Mouse (Mus musculus) kidney, postnatal 0 days (tissue): ENCODE measurements around the gene Trim66. TPM values are rescaled to one million over a fixed set of nuclear protein-coding genes. Genes with fewer than 3 reads are reported as not detected.

Experiments
- ATAC-seq: fragments of 200-750 bp; cut with Nextera tagmentation; replicated peaks from 2 replicates; pipeline ENCODE4 v1.8.0; 2017; ENCODE audit warnings: low read depth, moderate number of reproducible peaks, moderate TSS enrichment, moderate library complexity; ENCODE audit not compliant: low FRiP score
- DNase-seq: peaks from one replicate; pipeline ENCODE4 v3.0.0-alpha.2; 2016; ENCODE audit warnings: low spot score
- H3K27ac ChIP-seq: fragments of 300-500 bp; sonication (generic); 2 replicates; pipeline ENCODE4 v1.5.1; 2014; ENCODE audit warnings: mild to moderate bottlenecking
- H3K27me3 ChIP-seq: fragments of 300-500 bp; sonication (generic); 2 replicates; pipeline ENCODE4 v1.6.1; 2014; ENCODE audit warnings: low read length, mixed read lengths; ENCODE audit not compliant: insufficient read depth
- H3K36me3 ChIP-seq: fragments of 300-500 bp; sonication (generic); 2 replicates; pipeline ENCODE4 v1.6.1; 2014; ENCODE audit warnings: low read length, mixed read lengths; ENCODE audit not compliant: insufficient read depth
- H3K4me1 ChIP-seq: fragments of 300-500 bp; sonication (generic); replicated peaks from 2 replicates; pipeline ENCODE4 v1.6.1; 2014; ENCODE audit warnings: antibody characterized with exemption, low read length, mixed read lengths; ENCODE audit not compliant: insufficient read depth
- H3K4me2 ChIP-seq: fragments of 300-500 bp; sonication (generic); 2 replicates; pipeline ENCODE4 v1.6.1; 2014; ENCODE audit warnings: mild to moderate bottlenecking, low read length, moderate library complexity, mixed read lengths
- H3K4me3 ChIP-seq: fragments of 300-500 bp; sonication (generic); replicated peaks from 2 replicates; pipeline ENCODE4 v1.5.1; 2014; ENCODE audit warnings: low read depth, low read length
- H3K9ac ChIP-seq: fragments of 300-500 bp; sonication (generic); 2 replicates; pipeline ENCODE4 v1.6.1; 2014; ENCODE audit warnings: low read depth, low read length
- H3K9me3 ChIP-seq: fragments of 300-500 bp; sonication (generic); replicated peaks from 2 replicates; pipeline ENCODE4 v1.6.1; 2016; ENCODE audit warnings: low read length, inconsistent platforms, mixed read lengths
- CTCF ChIP-seq: IDR thresholded peaks from 2 replicates; pipeline ENCODE4 v1.5.1; 2016; ENCODE audit warnings: antibody characterized with exemption, low read depth, mild to moderate bottlenecking, moderate library complexity
- WGBS: fragments of 180-500 bp; shearing (Covaris S2); extraction: QIAGEN DNeasy Blood & Tissue Kit; methylation state at CpG from one replicate; pipeline ENCODE4 v1.1.7; 2014; 5-methylcytosine and 5-hydroxymethylcytosine counted together
- polyA plus RNA-seq: library from polyadenylated mRNA; unstranded; fragments of >200 nt; fragmentation: Nextera tagmentation; extraction: Ambion mirVana; gene quantifications from 2 replicates; pipeline ENCODE4 v1.2.1, GENCODE M21; 2015

The Trim66 gene
- polyA plus RNA-seq, 1 experiment from 2014 or later = 0.05 TPM

GRCm38 (mm10) chr7:109524763-109525162, 16.8 kb upstream of the Trim66 start:
- no peaks in the 10 kb centered on the region for H3K9me3 ChIP-seq
- DNase-seq = no peak
- H3K27me3 ChIP-seq = no peaks in the 10 kb centered on the region
- H3K4me2 ChIP-seq = no peak overlapping the region
- H3K9ac ChIP-seq = no peak overlapping the region
- TF ChIP-seq CTCF = no peak
- H3K36me3 ChIP-seq = peaks cover 48% of the 10 kb centered on the region
- ATAC-seq = no peak
- no peak overlapping the region for H3K4me3 ChIP-seq
- H3K27ac ChIP-seq = peak overlapping the region; percentile 34; the same call in 1 of the 2 replicates
- WGBS = 72% methylated on average over 3 of the region's 3 CpGs
- H3K4me1 ChIP-seq = no peaks in the 10 kb centered on the region; the same call in 1 of the 2 replicates

GRCm38 (mm10) chr7:109524442-109524744, 16.5 kb upstream of the Trim66 start:
- Histone ChIP-seq H3K9ac (no peak overlapping the region), H3K4me3 (no peak overlapping the region), H3K27ac (peak overlapping the region; percentile 25; the same call in 1 of the 2 replicates), H3K27me3 (no peaks in the 10 kb centered on the region), H3K9me3 (no peaks in the 10 kb centered on the region), H3K36me3 (peaks cover 48% of the 10 kb centered on the region), H3K4me2 (no peak overlapping the region), H3K4me1 (no peaks in the 10 kb centered on the region; the same call in 1 of the 2 replicates)
- ATAC-seq (no peak), DNase-seq (no peak)
- TF ChIP-seq CTCF = no peak

- no peak for TF ChIP-seq CTCF
- 70% methylated on average over 6 of the region's 6 CpGs for WGBS
- Histone ChIP-seq H3K9ac (no peak overlapping the region), H3K4me1 (no peaks in the 10 kb centered on the region; the same call in 1 of the 2 replicates), H3K9me3 (no peaks in the 10 kb centered on the region), H3K4me2 (no peak overlapping the region), H3K27ac (no peak overlapping the region), H3K4me3 (no peak overlapping the region), H3K27me3 (no peaks in the 10 kb centered on the region), H3K36me3 (peaks cover 48% of the 10 kb centered on the region)
- no peak for ATAC-seq
- DNase-seq = no peak
Measured at GRCm38 (mm10) chr7:109523741-109524441, 16.0 kb upstream of the Trim66 start.

- TF ChIP-seq CTCF = no peak
- no peak overlapping the region for H3K27ac ChIP-seq
- no peaks in the 10 kb centered on the region for H3K27me3 ChIP-seq
- ATAC-seq (no peak), DNase-seq (no peak)
- no peaks in the 10 kb centered on the region for H3K9me3 ChIP-seq
- WGBS = 68% methylated on average over 2 of the region's 2 CpGs
- H3K9ac ChIP-seq = no peak overlapping the region
- H3K36me3 ChIP-seq = peaks cover 48% of the 10 kb centered on the region
- H3K4me3 ChIP-seq = no peak overlapping the region
- H3K4me1 ChIP-seq = no peaks in the 10 kb centered on the region; the same call in 1 of the 2 replicates
- H3K4me2 ChIP-seq = no peak overlapping the region
Measured at GRCm38 (mm10) chr7:109523304-109523703, 15.4 kb upstream of the Trim66 start.

GRCm38 (mm10) chr7:109522084-109522483, 14.2 kb upstream of the Trim66 start:
- WGBS = 74% methylated on average over 5 of the region's 5 CpGs

GRCm38 (mm10) chr7:109519936-109520335, 12.0 kb upstream of the Trim66 start:
- peak overlapping the region; percentile 80 for H3K4me3 ChIP-seq
- no peaks in the 10 kb centered on the region for H3K9me3 ChIP-seq
- ATAC-seq = no peak
- no peaks in the 10 kb centered on the region for H3K27me3 ChIP-seq
- peak overlapping the region; percentile 91 for H3K9ac ChIP-seq
- peak overlapping the region; percentile 88 for H3K4me2 ChIP-seq
- DNase-seq = no peak
- no peak for TF ChIP-seq CTCF
- 2% methylated on average over 10 of the region's 10 CpGs for WGBS
- H3K4me1 ChIP-seq = peaks cover 8% of the 10 kb centered on the region
- peaks cover 38% of the 10 kb centered on the region for H3K36me3 ChIP-seq
- H3K27ac ChIP-seq = no peak overlapping the region

More at GRCm38 (mm10) chr7:109522084-109522483, 14.2 kb upstream of the Trim66 start:
- ATAC-seq = no peak
- H3K9ac ChIP-seq = no peak overlapping the region
- no peak for DNase-seq
- no peak overlapping the region for H3K4me2 ChIP-seq
- no peaks in the 10 kb centered on the region for H3K27me3 ChIP-seq
- H3K4me1 ChIP-seq = peaks cover 8% of the 10 kb centered on the region
- peaks cover 48% of the 10 kb centered on the region for H3K36me3 ChIP-seq
- no peaks in the 10 kb centered on the region for H3K9me3 ChIP-seq
- H3K4me3 ChIP-seq = no peak overlapping the region
- no peak for TF ChIP-seq CTCF
- no peak overlapping the region for H3K27ac ChIP-seq
